Mouse (Mus musculus) ovary, adult 10 weeks (tissue): ENCODE data around the gene Lpin2. TPM values are rescaled to one million over a fixed set of nuclear protein-coding genes. Genes with fewer than 3 reads are reported as not detected.

Experiments used
- polyA plus RNA-seq: library from polyadenylated mRNA; stranded (reverse); fragments of 350-450 nt; fragmentation: Illumina TruSeq; extraction: RNeasy Lipid Tissue Mini Kit (QIAGEN cat#74804); gene quantifications from one replicate; pipeline ENCODE4 v1.2.3, GENCODE M21; 2014

The Lpin2 gene
- polyA plus RNA-seq: 47.1 TPM

DNA sequence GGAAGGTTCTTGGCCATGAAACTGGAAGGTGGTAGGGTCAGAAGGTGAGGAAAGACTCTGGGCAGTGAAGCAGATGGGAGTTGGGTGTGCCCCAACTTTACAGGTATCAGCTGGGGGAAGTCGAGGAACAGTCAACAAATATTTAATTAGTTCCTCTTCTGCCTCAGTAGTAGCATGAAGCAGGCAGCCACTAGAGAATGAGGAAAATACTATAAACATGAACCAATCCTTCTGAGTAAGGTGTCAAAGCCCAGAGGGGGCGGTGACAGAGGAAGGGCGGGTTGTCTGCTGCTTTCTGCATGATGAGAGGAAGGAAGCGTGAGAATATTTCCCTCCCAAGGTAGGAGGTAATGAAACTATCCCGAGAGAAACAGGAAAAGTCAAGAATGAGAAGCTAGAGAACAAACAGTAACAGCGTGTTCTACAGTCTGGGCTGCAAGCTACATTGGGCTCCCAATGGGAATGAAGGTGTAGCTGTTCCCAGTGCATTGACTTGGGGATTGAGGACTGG is at the start of gene Lpin2:
Lpin2 (plus strand) TSS at position 350 of the 511 bp plus-strand sequence.

Other genes starting within 250 kb of the Lpin2 start
- 14.5 TPM for gene Myom1, start 179.9 kb upstream of the Lpin2 start, polyA plus RNA-seq
- 307 TPM for gene Myl12a, start 179.7 kb upstream of the Lpin2 start, polyA plus RNA-seq
- gene Emilin2, start 129.4 kb downstream of the Lpin2 start, polyA plus RNA-seq: 10.9 TPM